Mouse (Mus musculus) G1E (cell line): Measurements from ENCODE around the gene Cyp2j9. TPM values are rescaled to one million over a fixed set of nuclear protein-coding genes. Genes with fewer than 3 reads are reported as not detected.

Experiments used
- ATAC-seq: 2 replicates; pipeline ENCODE4 v1.8.0; 2016; ENCODE audit warnings: mild to moderate bottlenecking; ENCODE audit not compliant: insufficient number of reproducible peaks, poor library complexity, low FRiP score, severe bottlenecking; ENCODE audit errors: extremely low read depth
- DNase-seq: peaks from one replicate; pipeline ENCODE4 v3.0.0; 2012; ENCODE audit warnings: low spot score
- H3K27me3 ChIP-seq: 2 replicates; pipeline ENCODE4 v1.6.1; 2012; ENCODE audit warnings: mild to moderate bottlenecking, low read length, inconsistent platforms; ENCODE audit not compliant: insufficient read depth
- H3K36me3 ChIP-seq: replicated peaks from 2 replicates; pipeline ENCODE3; 2012; ENCODE audit warnings: mild to moderate bottlenecking, inconsistent platforms
- H3K4me1 ChIP-seq: 2 replicates; pipeline ENCODE4 v1.6.1; 2012; ENCODE audit warnings: low read depth, low read length, inconsistent platforms, mixed read lengths; ENCODE audit not compliant: insufficient read depth
- H3K4me3 ChIP-seq: 2 replicates; pipeline ENCODE4 v1.5.1; 2012; ENCODE audit warnings: low read depth, mild to moderate bottlenecking, inconsistent platforms, low read length, moderate library complexity, mixed read lengths
- H3K9me3 ChIP-seq: replicated peaks from 2 replicates; pipeline ENCODE4 v1.6.1; 2012; ENCODE audit warnings: inconsistent platforms
- CTCF ChIP-seq: IDR thresholded peaks from 2 replicates; pipeline ENCODE4 v1.5.1; 2012; ENCODE audit warnings: low read depth, low read length, inconsistent platforms, mixed read lengths
- GATA1 ChIP-seq: IDR thresholded peaks from 2 replicates; pipeline ENCODE4 v1.6.1; 2012; ENCODE audit warnings: borderline replicate concordance, low read length, inconsistent platforms, mixed read lengths
- GATA2 ChIP-seq: IDR thresholded peaks from 2 replicates; pipeline ENCODE4 v1.6.1; 2012; ENCODE audit warnings: low read depth, low read length, inconsistent platforms, borderline replicate concordance
- POLR2AphosphoS5 ChIP-seq: IDR thresholded peaks from 2 replicates; pipeline ENCODE4 v1.6.1; 2012; ENCODE audit warnings: low read depth, low read length, inconsistent platforms; ENCODE audit not compliant: insufficient replicate concordance
- TAL1 ChIP-seq: conservative IDR thresholded peaks from 2 replicates; pipeline ENCODE4 v1.6.1; 2012; ENCODE audit warnings: low read depth, low read length, inconsistent platforms, mixed read lengths
- polyA plus RNA-seq: library from polyadenylated mRNA; stranded (reverse); fragments of >175 nt; gene quantifications from 2 replicates; pipeline ENCODE4 v1.2.3, GENCODE M21; 2012
- total RNA-seq, 2 experiments: library from RNA; stranded (forward) in 1 of 2; stranded (reverse) in 1 of 2; fragments of 200-1000 nt in 1 of 2; fragments of >200 nt in 1 of 2; fragmentation: Nextera tagmentation in 1 of 2; gene quantifications; 2 replicates each; pipeline ENCODE4 v1.2.3; 2014 to 2017

Cyp2j9 gene
- total and polyA plus RNA-seq, 3 experiments: not detected

- Histone ChIP-seq H3K36me3 (no peaks in the 10 kb centered on the region), H3K9me3 (0 out of 2 replicates have a peak, but pooled peaks cover 2% of the 10 kb centered on the region), H3K4me3 (no peak overlapping the region), H3K27me3 (no peaks in the 10 kb centered on the region), H3K4me1 (no peaks in the 10 kb centered on the region)
- ATAC-seq: no peak
- TF ChIP-seq POLR2AphosphoS5 (no peak), CTCF (no peak), TAL1 (no peak), GATA1 (no peak), GATA2 (no peak)
- DNase-seq: no peak
These were observed 21.9 kb downstream of the Cyp2j9 start for GRCm38 (mm10) chr4:96569442-96569841.

- Histone ChIP-seq H3K4me3 (no peak overlapping the region), H3K9me3 (0 out of 2 replicates have a peak, but pooled peaks cover 2% of the 10 kb centered on the region), H3K4me1 (no peaks in the 10 kb centered on the region), H3K36me3 (no peaks in the 10 kb centered on the region), H3K27me3 (no peaks in the 10 kb centered on the region)
- DNase-seq: no peak
- TF ChIP-seq GATA2 (no peak), POLR2AphosphoS5 (no peak), GATA1 (no peak), TAL1 (no peak), CTCF (no peak)
- ATAC-seq: no peak
These were observed 23.4 kb downstream of the Cyp2j9 start for GRCm38 (mm10) chr4:96567988-96568387.

GRCm38 (mm10) chr4:96565808-96566207, 25.6 kb downstream of the Cyp2j9 start:
- Histone ChIP-seq H3K4me3 (no peak overlapping the region), H3K9me3 (no peaks in the 10 kb centered on the region), H3K27me3 (no peaks in the 10 kb centered on the region), H3K4me1 (no peaks in the 10 kb centered on the region), H3K36me3 (no peaks in the 10 kb centered on the region)
- TF ChIP-seq GATA1 (no peak), CTCF (no peak), POLR2AphosphoS5 (no peak), TAL1 (no peak), GATA2 (no peak)
- ATAC-seq: no peak
- no peak for DNase-seq

GRCm38 (mm10) chr4:96560464-96560863, 30.9 kb downstream of the Cyp2j9 start:
- Histone ChIP-seq H3K36me3 (no peaks in the 10 kb centered on the region), H3K4me3 (no peak overlapping the region), H3K9me3 (no peaks in the 10 kb centered on the region), H3K4me1 (no peaks in the 10 kb centered on the region), H3K27me3 (no peaks in the 10 kb centered on the region)
- DNase-seq (no peak), ATAC-seq (no peak)
- no peak for TF ChIP-seq GATA2
- no peak for TF ChIP-seq CTCF
- TF ChIP-seq GATA1: no peak

- Histone ChIP-seq H3K27me3 (no peaks in the 10 kb centered on the region), H3K4me1 (no peaks in the 10 kb centered on the region), H3K4me3 (no peak overlapping the region), H3K9me3 (no peaks in the 10 kb centered on the region), H3K36me3 (no peaks in the 10 kb centered on the region)
- no peak for DNase-seq
- ATAC-seq: no peak
- TF ChIP-seq POLR2AphosphoS5 (no peak), GATA1 (no peak), GATA2 (no peak), CTCF (no peak), TAL1 (no peak)
These were observed 31.6 kb downstream of the Cyp2j9 start for GRCm38 (mm10) chr4:96559781-96560180.

- H3K4me1 ChIP-seq: no peaks in the 10 kb centered on the region
- no peaks in the 10 kb centered on the region for H3K36me3 ChIP-seq
- no peak for TF ChIP-seq POLR2AphosphoS5
- 0 out of 2 replicates have a peak, but pooled peaks cover 8% of the 10 kb centered on the region for H3K9me3 ChIP-seq
- no peak for DNase-seq
- no peaks in the 10 kb centered on the region for H3K27me3 ChIP-seq
- ATAC-seq: no peak
- no peak within 1 kb of the TSS for H3K4me3 ChIP-seq
These were observed 38.1 kb downstream of the Cyp2j9 start, which contains the start of gene Cyp2j6 for GRCm38 (mm10) chr4:96553133-96553819. Gene Cyp2j6 (minus strand): TSS chr4:96553661.
